Mouse (Mus musculus) thymus, adult 2 months (tissue): Measurements from ENCODE around the gene Shroom3.

ENCODE experiments used
- CTCF ChIP-seq: fragments of 200-500 bp; IDR thresholded peaks from 2 replicates; pipeline ENCODE4 v1.5.1; 2012; ENCODE audit warnings: mild to moderate bottlenecking, control low read depth, low read length, moderate library complexity, borderline replicate concordance; ENCODE audit not compliant: control insufficient read depth, poor library complexity, insufficient read depth; ENCODE audit errors: extremely low read depth
- POLR2A ChIP-seq: fragments of 200-500 bp; IDR thresholded peaks from 2 replicates; pipeline ENCODE4 v1.6.1; 2012; ENCODE audit warnings: mild to moderate bottlenecking, low read length, control low read depth, moderate library complexity; ENCODE audit not compliant: control insufficient read depth, poor library complexity, insufficient read depth; ENCODE audit errors: extremely low read depth

DNA sequence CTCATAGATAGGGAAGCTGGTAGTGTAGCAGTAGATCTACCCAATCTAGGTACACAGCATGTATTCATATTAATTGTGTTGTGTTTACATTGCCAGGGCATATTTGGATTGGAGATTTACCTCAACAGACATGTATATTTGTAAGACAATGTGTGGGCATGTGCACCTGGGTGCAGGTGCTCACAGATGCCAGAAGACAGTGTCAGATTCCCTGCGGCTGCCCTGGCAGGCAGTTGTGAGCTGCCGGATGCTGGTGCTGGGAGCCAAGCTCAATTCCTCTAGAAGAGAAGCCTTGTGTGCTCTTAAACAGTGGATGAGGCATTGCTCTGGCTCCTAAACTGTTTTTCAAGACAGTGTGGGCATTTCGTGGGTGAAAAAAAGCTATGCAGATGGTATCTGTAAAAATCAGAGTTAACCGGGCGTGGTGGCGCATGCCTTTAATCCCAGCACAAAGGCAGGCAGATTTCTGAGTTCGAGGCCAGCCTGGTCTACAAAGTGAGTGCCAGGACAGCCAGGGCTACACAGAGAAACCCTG, 72.1 kb downstream of the Shroom3 start:
- TF ChIP-seq CTCF, result no peak
- no peak for TF ChIP-seq POLR2A
